Mouse (Mus musculus) embryonic facial prominence, embryonic 12.5 days (tissue): Measurements from ENCODE around the gene Prkab2. TPM values are rescaled to one million over a fixed set of nuclear protein-coding genes. Genes with fewer than 3 reads are reported as not detected.

ENCODE experiments used
- microRNA-seq: library from miRNA; unstranded; fragments of <30 nt; microRNA quantifications from one replicate; pipeline ENCODE4, GENCODE M21; 2017
- polyA plus RNA-seq: library from polyadenylated mRNA; unstranded; fragments of >200 nt; fragmentation: Nextera tagmentation; extraction: Ambion mirVana; gene quantifications from 2 replicates; pipeline ENCODE4 v1.2.1, GENCODE M21; 2016

Prkab2 gene
- polyA plus RNA-seq, 1 experiment from 2014 or later, result 9.6 TPM

Small RNA genes within 50 kb of the gene (microRNA-seq; reads per million reads assigned to microRNA genes)
- not detected for gene Mir7225

Other genes with a start within 250 kb of the Prkab2 start
- not detected in 2 replicates for gene Olfr1402, start 236.2 kb upstream of the Prkab2 start, polyA plus RNA-seq
- gene Chd1l, start 48.0 kb upstream of the Prkab2 start, polyA plus RNA-seq, result 20.1 and 20.5 TPM in 2 replicates
- gene Fmo5, start 29.4 kb upstream of the Prkab2 start, polyA plus RNA-seq, result 1.3 and 1.5 TPM in 2 replicates
- not detected in 2 replicates for gene Gm17651, start 16.5 kb downstream of the Prkab2 start, polyA plus RNA-seq
- 32.4 and 34.9 TPM in 2 replicates for gene Pde4dip, start 230.5 kb downstream of the Prkab2 start, polyA plus RNA-seq
- gene Sec22b, start 243.0 kb downstream of the Prkab2 start, polyA plus RNA-seq, result 128 and 129 TPM in 2 replicates